Mouse (Mus musculus): ENCODE data around the gene Tshb.

- TF ChIP-seq CTCF (IDR thresholded peaks at IDR 0.05; ENCODE audit: control insufficient read depth, insufficient read depth, low read length) = no peak
- no peak for TF ChIP-seq POLR2A (IDR thresholded peaks at IDR 0.05; ENCODE audit: borderline replicate concordance, control insufficient read depth, low read depth, low read length)
These were observed 33.8 kb downstream of the Tshb start for GRCm38 (mm10) chr3:102748686-102749085.
